Mouse (Mus musculus) ES-E14 (cell line): ENCODE measurements around the gene Kcnh1.

Experiments used
- CHD2 ChIP-seq: IDR thresholded peaks from 2 replicates; pipeline ENCODE4 v1.6.1; 2014; ENCODE audit warnings: mild to moderate bottlenecking, low read depth, low read length, inconsistent platforms
- HCFC1 ChIP-seq: IDR thresholded peaks from 2 replicates; pipeline ENCODE4 v1.6.1; 2012; ENCODE audit warnings: low read length, inconsistent platforms, borderline replicate concordance; ENCODE audit not compliant: insufficient read depth
- MAFK ChIP-seq: IDR thresholded peaks from 2 replicates; pipeline ENCODE4 v1.6.1; 2014; ENCODE audit warnings: mild to moderate bottlenecking, low read depth, low read length, inconsistent platforms; ENCODE audit not compliant: insufficient read depth
- ZC3H11A ChIP-seq: IDR thresholded peaks from 2 replicates; pipeline ENCODE4 v1.6.1; 2012; ENCODE audit warnings: low read depth, mild to moderate bottlenecking, inconsistent platforms, low read length, borderline replicate concordance
- ZNF384 ChIP-seq: IDR thresholded peaks from 2 replicates; pipeline ENCODE4 v1.6.1; 2012; ENCODE audit warnings: low read depth, low read length, inconsistent platforms

GRCm38 (mm10) chr1:192171477-192171876 lies 19.1 kb upstream of the Kcnh1 start:
- TF ChIP-seq ZC3H11A (no peak), MAFK (no peak), ZNF384 (no peak), HCFC1 (no peak), CHD2 (no peak)
